Mouse (Mus musculus) gastrocnemius, postnatal 10 days (tissue): ENCODE data around the gene Dcaf6. TPM values are rescaled to one million over a fixed set of nuclear protein-coding genes. Genes with fewer than 3 reads are reported as not detected.

ENCODE experiments used
- total RNA-seq, 2 experiments: library from RNA; stranded (reverse); gene quantifications; 2 replicates each; pipeline ENCODE4 v1.2.3; 2021

Gene Dcaf6
- total RNA-seq, 2 experiments from 2014 or later, result 128 to 135 TPM

Other genes starting within 250 kb of the Dcaf6 start
- gene Tiprl, start 223.5 kb downstream of the Dcaf6 start, total RNA-seq, result 10 to 100 TPM; 26.4 to 30.0 TPM
- 1 to 10 TPM; 3.9 to 4.2 TPM for gene Gpr161, start 164.7 kb downstream of the Dcaf6 start, total RNA-seq
- 100 to 1,000 TPM; 148 to 186 TPM for gene Mpc2, start 162 bp upstream of the Dcaf6 start, total RNA-seq
- gene Adcy10, start 24.7 kb upstream of the Dcaf6 start, total RNA-seq, result under 1 TPM in 1 of 2 experiments, not detected in 1; 0.12 TPM
- gene Mpzl1, start 174.1 kb upstream of the Dcaf6 start, total RNA-seq, result 10 to 100 TPM; 34.6 to 46.9 TPM
- 100 to 1,000 TPM; 128 to 138 TPM for gene Rcsd1, start 249.3 kb upstream of the Dcaf6 start, total RNA-seq